Mouse (Mus musculus): ENCODE data around the gene G3bp2. TPM values are rescaled to one million over a fixed set of nuclear protein-coding genes. Genes with fewer than 3 reads are reported as not detected.

G3bp2 gene
- polyA plus RNA-seq, 1 experiment from 2014 or later = 225 TPM

GRCm38 (mm10) chr5:92003011-92003410, 80.5 kb downstream of the G3bp2 start:
- H3K27me3 ChIP-seq = no peaks in the 10 kb centered on the region
- no peaks in the 10 kb centered on the region for H3K4me1 ChIP-seq
- ATAC-seq (ENCODE audit: insufficient number of reproducible peaks, insufficient read depth, low FRiP score, low TSS enrichment) = no peak
- H3K27ac ChIP-seq = no peak overlapping the region
- no peaks in the 10 kb centered on the region for H3K36me3 ChIP-seq
- 70% methylated on average over 2 of the region's 2 CpGs for WGBS
- H3K9ac ChIP-seq = no peak overlapping the region
- no peaks in the 10 kb centered on the region for H3K9me3 ChIP-seq
- no peak overlapping the region for H3K4me3 ChIP-seq
- H3K4me2 ChIP-seq (replicated peaks) = no peak overlapping the region

Other genes with a start within 250 kb of the G3bp2 start
- 76.8 and 78.0 TPM in 2 replicates for gene Rchy1, start 120.7 kb downstream of the G3bp2 start, polyA plus RNA-seq (2016; fragmentation: Nextera tagmentation; extraction: Ambion mirVana)
- gene Odaph, start 96.2 kb downstream of the G3bp2 start, polyA plus RNA-seq (2016; fragmentation: Nextera tagmentation; extraction: Ambion mirVana) = not detected in 2 replicates
- 0.91 and 1.0 TPM in 2 replicates for gene Cdkl2, start 39.8 kb downstream of the G3bp2 start, polyA plus RNA-seq (2016; fragmentation: Nextera tagmentation; extraction: Ambion mirVana)
- gene Uso1, start 54.2 kb upstream of the G3bp2 start, polyA plus RNA-seq (2016; fragmentation: Nextera tagmentation; extraction: Ambion mirVana) = 45.7 and 49.3 TPM in 2 replicates
- gene U90926, start 131.7 kb upstream of the G3bp2 start, polyA plus RNA-seq (2016; fragmentation: Nextera tagmentation; extraction: Ambion mirVana) = not detected in 2 replicates
- gene Ppef2, start 172.6 kb upstream of the G3bp2 start, polyA plus RNA-seq (2016; fragmentation: Nextera tagmentation; extraction: Ambion mirVana) = 0.26 and 0.53 TPM in 2 replicates
- 5.7 TPM in 2 replicates for gene Naaa, start 194.5 kb upstream of the G3bp2 start, polyA plus RNA-seq (2016; fragmentation: Nextera tagmentation; extraction: Ambion mirVana)
- 42.6 and 44.7 TPM in 2 replicates for gene Sdad1, start 226.8 kb upstream of the G3bp2 start, polyA plus RNA-seq (2016; fragmentation: Nextera tagmentation; extraction: Ambion mirVana)
- gene Cxcl9, start 244.4 kb upstream of the G3bp2 start, polyA plus RNA-seq (2016; fragmentation: Nextera tagmentation; extraction: Ambion mirVana) = not detected in 2 replicates
- 2.9 and 4.2 TPM in 2 replicates for gene Art3, start 248.1 kb upstream of the G3bp2 start, polyA plus RNA-seq (2016; fragmentation: Nextera tagmentation; extraction: Ambion mirVana)

All from embryonic facial prominence, embryonic 12.5 days (tissue).